Comparison of ENCODE assay signal across 8 mouse cellular contexts in genomic region chr14:20695761-20696520, GRCm38 (mm10). TPM values are rescaled to one million over a fixed set of nuclear protein-coding genes. Genes with fewer than 3 reads are reported as not detected.
DNase-seq lines count a peak whose midpoint lies in the region; ATAC-seq and TF ChIP-seq lines count a peak whose summit lies in the region.

No protein-coding gene starts in this region.

- 20% methylated on average over 27 of the region's 27 CpGs for WGBS in forebrain, embryonic 10.5 days
- WGBS in intestine, embryonic 15.5 days, result 13% methylated on average over 27 of the region's 27 CpGs
- WGBS in midbrain, embryonic 13.5 days, result 13% methylated on average over 25 of the region's 27 CpGs

- peak overlapping the region; percentile 83 for H3K9ac ChIP-seq in ES-E14 (ENCODE audit: insufficient read depth, low read depth, low read length, poor library complexity, severe bottlenecking)
- H3K9ac ChIP-seq in intestine, embryonic 15.5 days, result peak overlapping the region; percentile 92
- peak overlapping the region; percentile 89 for H3K9ac ChIP-seq in midbrain, embryonic 13.5 days (replicated peaks)

- H3K4me1 ChIP-seq in ES-E14 (ENCODE audit: control insufficient read depth in 2 of 2, insufficient read depth in 2 of 2, low read length in 2 of 2, poor library complexity in 1 of 2), result peaks cover 8 to 10% of the 10 kb centered on the region in 2 experiments
- peaks cover 54% of the 10 kb centered on the region for H3K4me1 ChIP-seq in forebrain, embryonic 10.5 days
- H3K4me1 ChIP-seq in intestine, embryonic 15.5 days (replicated peaks), result peaks cover 43% of the 10 kb centered on the region
- H3K4me1 ChIP-seq in midbrain, embryonic 13.5 days (replicated peaks), result peaks cover 60% of the 10 kb centered on the region

- no peaks in the 10 kb centered on the region for H3K27me3 ChIP-seq in forebrain, embryonic 10.5 days (ENCODE audit: poor library complexity, severe bottlenecking)
- H3K27me3 ChIP-seq in intestine, embryonic 15.5 days (replicated peaks), result no peaks in the 10 kb centered on the region
- no peaks in the 10 kb centered on the region for H3K27me3 ChIP-seq in midbrain, embryonic 13.5 days

- no peaks in the 10 kb centered on the region for H3K9me3 ChIP-seq in ES-E14 (ENCODE audit: control insufficient read depth, insufficient read depth, low read depth, low read length)
- H3K9me3 ChIP-seq in forebrain, embryonic 10.5 days, result no peaks in the 10 kb centered on the region
- no peaks in the 10 kb centered on the region for H3K9me3 ChIP-seq in intestine, embryonic 15.5 days
- H3K9me3 ChIP-seq in midbrain, embryonic 13.5 days, result no peaks in the 10 kb centered on the region

- H3K36me3 ChIP-seq in ES-E14 (ENCODE audit: control insufficient read depth, insufficient read depth, low read length, poor library complexity, severe bottlenecking), result peaks cover 23% of the 10 kb centered on the region
- peaks cover 63% of the 10 kb centered on the region for H3K36me3 ChIP-seq in forebrain, embryonic 10.5 days (replicated peaks)
- peaks cover 27% of the 10 kb centered on the region for H3K36me3 ChIP-seq in intestine, embryonic 15.5 days
- H3K36me3 ChIP-seq in midbrain, embryonic 13.5 days, result peaks cover 45% of the 10 kb centered on the region

- no peak for ATAC-seq in intestine, embryonic 15.5 days
- ATAC-seq in midbrain, embryonic 13.5 days, result no peak

- peak overlapping the region; percentile 76 to 90 for H3K4me3 ChIP-seq in ES-E14 (ENCODE audit: insufficient read depth in 1 of 2, low read depth in 1 of 2, low read length in 2 of 2, poor library complexity in 1 of 2, severe bottlenecking in 1 of 2)
- peak overlapping the region; percentile 95 for H3K4me3 ChIP-seq in forebrain, embryonic 10.5 days
- peak overlapping the region; percentile 90 for H3K4me3 ChIP-seq in intestine, embryonic 15.5 days (replicated peaks)
- H3K4me3 ChIP-seq in midbrain, embryonic 13.5 days (replicated peaks), result peak overlapping the region; percentile 83

- in situ Hi-C loops in ES-E14 (cut with MboI; ENCODE audit: low sequenced_read_pairs in 2 of 2, unreplicated experiment in 2 of 2), result no loop called here

- intact Hi-C loops in left cerebral cortex, postnatal 14 days (cut with DNase I), result no loop called here

- no peak overlapping the region for H3K27ac ChIP-seq in ES-E14 (ENCODE audit: insufficient read depth, low read depth, low read length, poor library complexity, severe bottlenecking)
- peak overlapping the region; percentile 97 for H3K27ac ChIP-seq in forebrain, embryonic 10.5 days
- H3K27ac ChIP-seq in intestine, embryonic 15.5 days, result peak overlapping the region; percentile 99
- peak overlapping the region; percentile 98 for H3K27ac ChIP-seq in midbrain, embryonic 13.5 days

- DNase-seq in gastrocnemius, adult 18-20 months (ENCODE audit: low spot score), result peak; percentile 20
- DNase-seq in gastrocnemius, postnatal 4 days (ENCODE audit: low spot score in 2 of 2), result no peak
- no peak for DNase-seq in ES-E14 (ENCODE audit: low read depth, low spot score)
- DNase-seq in forebrain, embryonic 10.5 days (ENCODE audit: extremely low spot score, low spot score), result no peak
- no peak for DNase-seq in left cerebral cortex, postnatal 14 days (ENCODE audit: low spot score in 2 of 2)
- no peak for DNase-seq in spleen, postnatal 36 days (ENCODE audit: low spot score in 2 of 2)

- H3K4me2 ChIP-seq in intestine, embryonic 15.5 days (replicated peaks), result peak overlapping the region; percentile 73
- peak overlapping the region; percentile 88 for H3K4me2 ChIP-seq in midbrain, embryonic 13.5 days (replicated peaks)

TF ChIP-seq in ES-E14, 5 proteins besides CTCF, POLR2A, EP300 and RAD21:
- TF ChIP-seq ZNF384 (IDR thresholded peaks at IDR 0.05; ENCODE audit: low read depth, low read length) (no peak), CHD2 (IDR thresholded peaks at IDR 0.05; ENCODE audit: low read depth, low read length) (no peak), MAFK (IDR thresholded peaks at IDR 0.05; ENCODE audit: insufficient read depth, low read depth, low read length) (no peak), ZC3H11A (IDR thresholded peaks at IDR 0.05; ENCODE audit: borderline replicate concordance, low read depth, low read length) (no peak), HCFC1 (IDR thresholded peaks at IDR 0.05; ENCODE audit: borderline replicate concordance, insufficient read depth, low read length) (no peak)
TF ChIP-seq in ES-E14: peak in this region for 0.

RNA-seq across cellular contexts. Expression of gene Fut11, which starts 1.2 kb away (rescaled TPM):
- 1 to 10 TPM; 1.8 to 2.1 TPM for total RNA-seq in gastrocnemius, adult 18-20 months (2021)
- total RNA-seq in gastrocnemius, postnatal 4 days (2021), result 10 to 100 TPM; 16.0 to 16.4 TPM
- total RNA-seq in ES-E14 (2012; rRNA removed), result 5.0 and 6.1 TPM in 2 replicates
- polyA plus RNA-seq in forebrain, embryonic 10.5 days (2016; fragmentation: Nextera tagmentation; extraction: Ambion mirVana), result 15.7 and 16.0 TPM in 2 replicates
- polyA plus RNA-seq in intestine, embryonic 15.5 days (2015; fragmentation: Nextera tagmentation; extraction: Ambion mirVana), result 21.2 and 22.8 TPM in 2 replicates
- polyA plus RNA-seq in midbrain, embryonic 13.5 days (2015; fragmentation: Nextera tagmentation; extraction: Ambion mirVana), result 22.7 and 26.0 TPM in 2 replicates
- total RNA-seq in left cerebral cortex, postnatal 14 days (2021), result 10 to 100 TPM; 19.3 to 20.1 TPM

RNA-seq across cellular contexts. Expression of gene Chchd1, which starts 6.9 kb away (rescaled TPM):
- total RNA-seq in gastrocnemius, adult 18-20 months (2021), result 100 to 1,000 TPM; 126 to 132 TPM
- 10 to 100 TPM; 78.0 to 85.7 TPM for total RNA-seq in gastrocnemius, postnatal 4 days (2021)
- 136 and 137 TPM in 2 replicates for total RNA-seq in ES-E14 (2012; rRNA removed)
- 252 and 261 TPM in 2 replicates for polyA plus RNA-seq in forebrain, embryonic 10.5 days (2016; fragmentation: Nextera tagmentation; extraction: Ambion mirVana)
- 191 and 227 TPM in 2 replicates for polyA plus RNA-seq in intestine, embryonic 15.5 days (2015; fragmentation: Nextera tagmentation; extraction: Ambion mirVana)
- polyA plus RNA-seq in midbrain, embryonic 13.5 days (2015; fragmentation: Nextera tagmentation; extraction: Ambion mirVana), result 209 and 213 TPM in 2 replicates
- total RNA-seq in left cerebral cortex, postnatal 14 days (2021), result 10 to 100 TPM; 49.9 to 53.9 TPM

RNA-seq across cellular contexts. Expression of gene Zswim8, which starts 11.4 kb away (rescaled TPM):
- total RNA-seq in gastrocnemius, adult 18-20 months (2021), result 10 to 100 TPM; 27.3 to 36.0 TPM
- total RNA-seq in gastrocnemius, postnatal 4 days (2021), result 10 to 100 TPM; 81.5 to 83.6 TPM
- total RNA-seq in ES-E14 (2012; rRNA removed), result 33.2 and 33.9 TPM in 2 replicates
- polyA plus RNA-seq in forebrain, embryonic 10.5 days (2016; fragmentation: Nextera tagmentation; extraction: Ambion mirVana), result 28.9 and 29.0 TPM in 2 replicates
- 21.2 and 23.5 TPM in 2 replicates for polyA plus RNA-seq in intestine, embryonic 15.5 days (2015; fragmentation: Nextera tagmentation; extraction: Ambion mirVana)
- 46.5 and 57.7 TPM in 2 replicates for polyA plus RNA-seq in midbrain, embryonic 13.5 days (2015; fragmentation: Nextera tagmentation; extraction: Ambion mirVana)
- total RNA-seq in left cerebral cortex, postnatal 14 days (2021), result 100 to 1,000 TPM; 136 to 142 TPM

RNA-seq across cellular contexts. Expression of gene Sec24c, which starts 21.8 kb away (rescaled TPM):
- 10 to 100 TPM; 65.7 to 75.8 TPM for total RNA-seq in gastrocnemius, adult 18-20 months (2021)
- total RNA-seq in gastrocnemius, postnatal 4 days (2021), result 10 to 100 TPM; 95.4 to 97.9 TPM
- 104 TPM in 2 replicates for total RNA-seq in ES-E14 (2012; rRNA removed)
- 101 and 105 TPM in 2 replicates for polyA plus RNA-seq in forebrain, embryonic 10.5 days (2016; fragmentation: Nextera tagmentation; extraction: Ambion mirVana)
- 82.8 and 96.2 TPM in 2 replicates for polyA plus RNA-seq in intestine, embryonic 15.5 days (2015; fragmentation: Nextera tagmentation; extraction: Ambion mirVana)
- 88.4 and 96.7 TPM in 2 replicates for polyA plus RNA-seq in midbrain, embryonic 13.5 days (2015; fragmentation: Nextera tagmentation; extraction: Ambion mirVana)
- 100 to 1,000 TPM in 1 of 2 experiments, 10 to 100 TPM in 1; 87.8 to 109 TPM for total RNA-seq in left cerebral cortex, postnatal 14 days (2021)

RNA-seq across cellular contexts. Expression of gene Synpo2l, which starts 27.8 kb away (rescaled TPM):
- 100 to 1,000 TPM; 141 to 171 TPM for total RNA-seq in gastrocnemius, adult 18-20 months (2021)
- total RNA-seq in gastrocnemius, postnatal 4 days (2021), result 100 to 1,000 TPM; 274 to 291 TPM
- 0.85 and 1.1 TPM in 2 replicates for total RNA-seq in ES-E14 (2012; rRNA removed)
- 0.22 and 0.25 TPM in 2 replicates for polyA plus RNA-seq in forebrain, embryonic 10.5 days (2016; fragmentation: Nextera tagmentation; extraction: Ambion mirVana)
- 0.13 and 0.52 TPM in 2 replicates for polyA plus RNA-seq in intestine, embryonic 15.5 days (2015; fragmentation: Nextera tagmentation; extraction: Ambion mirVana)
- polyA plus RNA-seq in midbrain, embryonic 13.5 days (2015; fragmentation: Nextera tagmentation; extraction: Ambion mirVana), result 0.15 and 0.27 TPM in 2 replicates
- total RNA-seq in left cerebral cortex, postnatal 14 days (2021), result under 1 TPM; 0.47 to 0.64 TPM
